Mouse (Mus musculus) cortical plate, adult 2 months (tissue): Measurements from ENCODE around the gene Ccdc185.

Experiments used
- CTCF ChIP-seq: fragments of 200-500 bp; IDR thresholded peaks from 2 replicates; pipeline ENCODE4 v1.5.1; 2011; ENCODE audit warnings: mild to moderate bottlenecking, control low read depth, low read length; ENCODE audit not compliant: insufficient read depth; ENCODE audit errors: extremely low read depth
- POLR2A ChIP-seq: fragments of 200-500 bp; IDR thresholded peaks from 2 replicates; pipeline ENCODE4 v1.6.1; 2011; ENCODE audit warnings: mild to moderate bottlenecking, low read length, control low read depth; ENCODE audit not compliant: insufficient read depth; ENCODE audit errors: extremely low read depth

DNA sequence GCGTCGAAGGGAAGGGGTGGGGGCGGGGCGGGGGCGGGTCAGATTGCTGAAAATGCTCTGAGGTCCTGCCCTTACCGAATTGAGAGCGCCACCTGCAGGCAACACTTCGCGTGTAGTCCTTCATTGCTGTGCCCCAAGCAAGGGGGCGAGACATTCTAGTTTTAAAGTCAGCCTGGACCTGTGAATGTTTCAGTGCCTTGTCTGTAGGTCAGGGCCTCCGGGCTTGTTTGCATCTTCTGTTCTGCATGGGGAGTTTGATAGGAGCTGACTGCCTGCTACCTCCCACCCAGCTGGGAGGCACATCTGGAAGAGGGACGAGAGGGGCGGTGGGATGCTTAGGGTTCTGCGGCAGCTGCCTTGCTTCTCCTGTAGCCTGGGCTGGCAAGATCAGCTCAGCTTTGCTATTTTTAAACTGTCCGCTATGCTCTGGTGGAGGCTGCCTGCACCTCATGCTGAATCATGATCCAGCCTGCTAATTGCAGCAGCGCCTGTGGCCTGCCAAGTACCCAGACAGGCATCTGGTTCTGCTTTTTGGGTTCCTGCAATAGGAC lies 43.6 kb upstream of the Ccdc185 start:
- no peak for TF ChIP-seq POLR2A
- TF ChIP-seq CTCF = peak; percentile 31
